Mouse (Mus musculus): ENCODE data around the gene 1700092M07Rik.

Gene 1700092M07Rik

GRCm38 (mm10) chr19:8740603-8741002 is at the start of gene 1700092M07Rik:
Gene 1700092M07Rik, plus strand, starts transcription at chr19:8740718.
- in situ Hi-C loops (cut with MboI; ENCODE audit: low sequenced_read_pairs) = no loop called here

GRCm38 (mm10) chr19:8691871-8692539 is 48.5 kb upstream of the 1700092M07Rik start:
- in situ Hi-C loops (cut with MboI; ENCODE audit: low sequenced_read_pairs) = no loop called here

- in situ Hi-C loops (cut with MboI; ENCODE audit: low sequenced_read_pairs) = no loop called here
Measured at GRCm38 (mm10) chr19:8692740-8693139, 47.8 kb upstream of the 1700092M07Rik start.

GRCm38 (mm10) chr19:8695330-8695729 is 45.2 kb upstream of the 1700092M07Rik start:
- in situ Hi-C loops (cut with MboI; ENCODE audit: low sequenced_read_pairs) = no loop called here

- in situ Hi-C loops (cut with MboI; ENCODE audit: low sequenced_read_pairs) = no loop called here
Measured at GRCm38 (mm10) chr19:8699652-8700051, 40.9 kb upstream of the 1700092M07Rik start.

- in situ Hi-C loops (cut with MboI; ENCODE audit: low sequenced_read_pairs) = no loop called here
Measured at GRCm38 (mm10) chr19:8702458-8702857, 38.1 kb upstream of the 1700092M07Rik start.

GRCm38 (mm10) chr19:8703571-8703970 is 36.9 kb upstream of the 1700092M07Rik start:
- in situ Hi-C loops (cut with MboI; ENCODE audit: low sequenced_read_pairs) = no loop called here

GRCm38 (mm10) chr19:8705026-8705708 is 35.4 kb upstream of the 1700092M07Rik start:
- in situ Hi-C loops (cut with MboI; ENCODE audit: low sequenced_read_pairs) = no loop called here

- in situ Hi-C loops (cut with MboI; ENCODE audit: low sequenced_read_pairs) = no loop called here
Measured at GRCm38 (mm10) chr19:8706132-8706667, 34.3 kb upstream of the 1700092M07Rik start.

GRCm38 (mm10) chr19:8706930-8707329 is 33.6 kb upstream of the 1700092M07Rik start:
- in situ Hi-C loops (cut with MboI; ENCODE audit: low sequenced_read_pairs) = no loop called here

- in situ Hi-C loops (cut with MboI; ENCODE audit: low sequenced_read_pairs) = no loop called here
Measured at GRCm38 (mm10) chr19:8708954-8709353, 31.6 kb upstream of the 1700092M07Rik start.

GRCm38 (mm10) chr19:8710057-8710456 is 30.5 kb upstream of the 1700092M07Rik start:
- in situ Hi-C loops (cut with MboI; ENCODE audit: low sequenced_read_pairs) = no loop called here

GRCm38 (mm10) chr19:8711506-8711905 is 29.0 kb upstream of the 1700092M07Rik start:
- in situ Hi-C loops (cut with MboI; ENCODE audit: low sequenced_read_pairs) = no loop called here

GRCm38 (mm10) chr19:8711949-8712869 is 28.3 kb upstream of the 1700092M07Rik start:
- in situ Hi-C loops (cut with MboI; ENCODE audit: low sequenced_read_pairs) = no loop called here

- in situ Hi-C loops (cut with MboI; ENCODE audit: low sequenced_read_pairs) = no loop called here
Measured at GRCm38 (mm10) chr19:8712870-8713305, 27.6 kb upstream of the 1700092M07Rik start.

GRCm38 (mm10) chr19:8713306-8713996 is 27.1 kb upstream of the 1700092M07Rik start:
- in situ Hi-C loops (cut with MboI; ENCODE audit: low sequenced_read_pairs) = no loop called here

- in situ Hi-C loops (cut with MboI; ENCODE audit: low sequenced_read_pairs) = no loop called here
Measured at GRCm38 (mm10) chr19:8713997-8714652, 26.4 kb upstream of the 1700092M07Rik start.

- in situ Hi-C loops (cut with MboI; ENCODE audit: low sequenced_read_pairs) = no loop called here
Measured at GRCm38 (mm10) chr19:8714653-8715481, 25.7 kb upstream of the 1700092M07Rik start.
